Mouse (Mus musculus): ENCODE data around the gene Ap4m1. TPM values are rescaled to one million over a fixed set of nuclear protein-coding genes. Genes with fewer than 3 reads are reported as not detected.

Gene Ap4m1
- 20.3 and 22.9 TPM in 2 replicates for polyA plus RNA-seq (2015; fragmentation: Nextera tagmentation; extraction: Ambion mirVana)

DNA sequence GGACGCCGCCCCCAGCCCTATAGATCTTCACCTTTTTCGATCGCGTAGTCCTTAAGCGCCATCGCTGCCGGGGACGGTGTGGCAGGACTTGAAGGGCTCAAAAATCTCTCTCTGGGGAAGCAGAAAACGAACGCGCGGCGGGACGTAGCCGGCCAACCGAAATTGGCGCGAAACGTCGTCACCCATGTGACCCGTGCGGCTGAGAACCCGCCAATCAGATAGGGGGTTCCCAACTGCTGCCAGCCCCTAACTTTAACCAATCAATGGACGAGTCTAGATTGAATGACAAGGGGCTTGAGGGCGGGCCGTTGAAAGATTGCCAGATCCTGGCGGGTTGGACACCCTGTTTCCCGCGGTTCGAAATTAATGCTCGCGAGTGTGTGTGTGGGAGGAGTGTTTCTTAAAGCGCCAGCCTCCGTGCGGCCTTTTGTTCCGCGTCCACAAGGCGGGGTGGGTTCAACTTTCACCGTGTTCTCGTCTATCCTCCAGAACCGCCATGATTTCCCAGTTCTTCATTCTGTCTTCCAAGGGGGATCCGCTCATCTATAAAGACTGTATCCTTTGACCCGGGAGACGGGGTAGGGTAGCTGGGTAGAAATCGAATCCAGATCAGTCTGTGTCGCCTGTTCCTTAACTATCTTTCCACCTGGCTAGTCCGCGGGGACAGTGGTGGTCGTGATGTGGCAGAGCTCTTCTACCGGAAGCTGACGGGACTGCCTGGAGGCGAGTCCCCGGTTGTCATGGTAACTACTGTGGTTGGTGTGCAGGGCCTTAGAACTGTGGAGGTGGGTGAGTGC lies at the start of gene Ap4m1, which contains the start of gene Mcm7:
Gene Ap4m1, plus strand, starts transcription at position 308 of the 797 bp plus-strand sequence.
Gene Mcm7, minus strand, starts transcription at position 728 of the 797 bp plus-strand sequence.
- Histone ChIP-seq H3K36me3 (ENCODE audit: control insufficient read depth, insufficient read depth, low read length) (peaks cover 28% of the 10 kb centered on the region), H3K9ac (ENCODE audit: low read depth, low read length) (peak within 1 kb of the TSS; percentile 75), H3K4me2 (ENCODE audit: low read length) (peak within 1 kb of the TSS; percentile 94), H3K27ac (ENCODE audit: low read depth, low read length) (peak within 1 kb of the TSS; percentile 93), H3K4me1 (ENCODE audit: control insufficient read depth, insufficient read depth, low read depth, low read length) (peaks cover 18% of the 10 kb centered on the region), H3K9me3 (ENCODE audit: control insufficient read depth, low read length) (no peaks in the 10 kb centered on the region), H3K27me3 (replicated peaks; ENCODE audit: control insufficient read depth, insufficient read depth, low read length) (no peaks in the 10 kb centered on the region), H3K4me3 (ENCODE audit: low read length) (peak within 1 kb of the TSS; percentile 60)
- peak; percentile 93 for ATAC-seq
- WGBS = under 1% methylated on average over 54 of the region's 54 CpGs

DNA sequence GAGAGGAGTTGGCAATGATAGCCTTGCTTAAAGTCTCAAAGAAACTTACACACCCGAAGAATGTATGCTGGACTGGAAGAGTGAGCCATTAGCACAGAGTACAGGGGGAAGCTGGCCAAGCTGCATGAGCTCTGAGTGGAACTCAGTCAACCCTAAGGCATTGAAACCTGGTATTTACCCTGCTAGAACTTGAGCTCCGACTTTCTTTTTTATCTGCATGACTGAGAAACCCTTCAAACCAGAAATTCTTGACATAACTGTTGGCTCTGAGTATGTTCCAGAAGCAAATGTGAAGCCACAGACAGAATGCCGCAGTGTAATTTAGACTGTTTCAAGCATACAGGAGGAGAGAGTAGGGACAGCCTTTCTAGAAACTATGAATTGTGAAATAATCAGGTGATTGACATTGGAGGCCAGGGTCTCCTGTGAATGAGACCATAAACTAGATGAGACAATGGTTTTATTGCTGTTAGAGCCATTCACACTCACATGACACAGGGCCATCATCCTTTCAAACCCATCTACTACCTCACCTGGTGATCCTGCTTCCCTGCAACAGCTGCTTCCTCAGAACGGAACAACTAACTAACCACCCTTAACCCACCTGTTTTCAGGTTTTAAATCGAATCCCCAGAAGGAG lies 39.3 kb upstream of the Ap4m1 start:
- H3K9ac ChIP-seq (ENCODE audit: low read depth, low read length) = no peak overlapping the region
- WGBS = 93% methylated on average over 5 of the region's 5 CpGs
- H3K36me3 ChIP-seq (ENCODE audit: control insufficient read depth, insufficient read depth, low read length) = peaks cover 36% of the 10 kb centered on the region
- no peaks in the 10 kb centered on the region for H3K27me3 ChIP-seq (replicated peaks; ENCODE audit: control insufficient read depth, insufficient read depth, low read length)
- H3K9me3 ChIP-seq (ENCODE audit: control insufficient read depth, low read length) = no peaks in the 10 kb centered on the region
- no peak overlapping the region for H3K27ac ChIP-seq (ENCODE audit: low read depth, low read length)
- no peaks in the 10 kb centered on the region for H3K4me1 ChIP-seq (ENCODE audit: control insufficient read depth, insufficient read depth, low read depth, low read length)
- H3K4me3 ChIP-seq (ENCODE audit: low read length) = no peak overlapping the region
- ATAC-seq = no peak
- no peak overlapping the region for H3K4me2 ChIP-seq (ENCODE audit: low read length)

DNA sequence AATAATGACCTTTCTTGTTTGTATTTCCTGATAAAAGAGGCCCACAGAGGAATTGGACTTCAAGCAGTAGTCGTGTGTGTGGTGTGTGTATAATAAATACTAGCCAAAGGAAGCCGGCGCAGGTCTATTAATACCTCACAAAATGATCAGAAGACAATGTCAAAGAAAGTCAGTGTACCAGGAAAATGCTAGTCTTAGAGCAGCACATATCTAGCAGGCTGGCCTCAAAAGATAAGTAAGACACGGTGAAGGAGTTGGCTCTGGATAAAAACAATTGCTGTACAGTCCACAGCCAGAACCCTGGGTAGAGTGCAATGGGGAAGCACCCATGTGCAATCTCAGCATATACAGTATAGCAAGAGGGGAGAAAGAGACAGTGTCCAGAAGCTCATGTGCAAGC lies 34.5 kb upstream of the Ap4m1 start:
- no peaks in the 10 kb centered on the region for H3K4me1 ChIP-seq (ENCODE audit: control insufficient read depth, insufficient read depth, low read depth, low read length)
- H3K4me2 ChIP-seq (ENCODE audit: low read length) = no peak overlapping the region
- 89% methylated on average over 4 of the region's 4 CpGs for WGBS
- H3K4me3 ChIP-seq (ENCODE audit: low read length) = no peak overlapping the region
- H3K36me3 ChIP-seq (ENCODE audit: control insufficient read depth, insufficient read depth, low read length) = peaks cover 19% of the 10 kb centered on the region
- H3K9me3 ChIP-seq (ENCODE audit: control insufficient read depth, low read length) = no peaks in the 10 kb centered on the region
- H3K27ac ChIP-seq (ENCODE audit: low read depth, low read length) = no peak overlapping the region
- no peaks in the 10 kb centered on the region for H3K27me3 ChIP-seq (replicated peaks; ENCODE audit: control insufficient read depth, insufficient read depth, low read length)
- no peak for ATAC-seq
- no peak overlapping the region for H3K9ac ChIP-seq (ENCODE audit: low read depth, low read length)

DNA sequence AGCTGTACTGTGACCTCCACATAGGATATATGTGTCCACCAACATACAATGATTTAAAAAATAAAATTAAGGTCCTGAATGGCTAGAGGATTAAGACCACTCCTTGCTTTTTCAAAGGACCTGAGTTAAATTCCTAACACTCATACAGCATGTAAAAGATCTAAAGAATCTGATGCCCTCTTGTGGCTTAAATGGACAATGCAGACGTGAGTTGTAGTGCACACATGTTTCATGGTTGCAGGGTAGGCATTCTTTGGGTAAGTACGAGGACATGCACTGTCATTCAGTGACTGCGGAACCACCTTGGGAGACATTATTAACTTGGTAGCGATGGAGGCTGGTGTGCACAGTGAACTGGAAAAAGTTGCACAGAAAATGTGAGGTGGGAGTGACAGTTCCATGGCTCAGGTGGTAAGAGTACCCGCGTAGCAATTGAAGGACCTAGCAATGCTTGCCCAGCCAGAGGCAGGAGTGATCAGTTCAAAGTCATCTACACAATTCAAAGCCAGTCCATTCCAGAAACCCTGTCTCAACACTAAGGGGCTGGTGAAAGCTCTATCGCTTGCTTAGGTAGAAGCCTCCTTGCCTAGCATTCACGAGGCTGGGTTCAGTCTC lies 33.8 kb upstream of the Ap4m1 start:
- H3K4me3 ChIP-seq (ENCODE audit: low read length) = no peak overlapping the region
- H3K27ac ChIP-seq (ENCODE audit: low read depth, low read length) = no peak overlapping the region
- H3K4me2 ChIP-seq (ENCODE audit: low read length) = no peak overlapping the region
- no peak overlapping the region for H3K9ac ChIP-seq (ENCODE audit: low read depth, low read length)
- H3K27me3 ChIP-seq (replicated peaks; ENCODE audit: control insufficient read depth, insufficient read depth, low read length) = no peaks in the 10 kb centered on the region
- no peaks in the 10 kb centered on the region for H3K4me1 ChIP-seq (ENCODE audit: control insufficient read depth, insufficient read depth, low read depth, low read length)
- WGBS = 68% methylated on average over 8 of the region's 8 CpGs
- no peak for ATAC-seq
- peaks cover 12% of the 10 kb centered on the region for H3K36me3 ChIP-seq (ENCODE audit: control insufficient read depth, insufficient read depth, low read length)
- H3K9me3 ChIP-seq (ENCODE audit: control insufficient read depth, low read length) = no peaks in the 10 kb centered on the region

DNA sequence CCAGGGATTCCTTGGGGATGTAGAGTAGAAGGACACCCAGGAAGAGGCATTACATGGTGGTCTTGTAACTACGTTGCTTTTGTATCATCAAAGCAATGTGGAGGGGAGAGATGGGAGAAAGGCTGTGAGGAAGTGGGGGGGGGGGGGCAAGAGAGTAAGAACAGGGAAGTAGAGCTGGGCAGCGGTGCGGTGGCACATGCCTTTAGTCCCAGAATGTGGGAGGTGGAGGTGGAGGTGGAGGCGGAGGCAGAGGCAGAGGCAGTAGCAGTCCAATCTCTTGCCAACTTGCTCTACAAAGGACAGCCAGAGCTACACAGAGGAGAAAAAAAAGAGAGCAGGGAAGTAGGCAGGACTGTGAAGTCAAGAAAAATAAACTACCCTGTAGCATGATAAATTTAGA lies 33.2 kb upstream of the Ap4m1 start:
- Histone ChIP-seq H3K36me3 (ENCODE audit: control insufficient read depth, insufficient read depth, low read length) (peaks cover 10% of the 10 kb centered on the region), H3K4me2 (ENCODE audit: low read length) (no peak overlapping the region), H3K9me3 (ENCODE audit: control insufficient read depth, low read length) (no peaks in the 10 kb centered on the region), H3K27ac (ENCODE audit: low read depth, low read length) (no peak overlapping the region), H3K27me3 (replicated peaks; ENCODE audit: control insufficient read depth, insufficient read depth, low read length) (no peaks in the 10 kb centered on the region), H3K9ac (ENCODE audit: low read depth, low read length) (no peak overlapping the region), H3K4me1 (ENCODE audit: control insufficient read depth, insufficient read depth, low read depth, low read length) (no peaks in the 10 kb centered on the region), H3K4me3 (ENCODE audit: low read length) (no peak overlapping the region)
- 80% methylated on average over 4 of the region's 4 CpGs for WGBS
- ATAC-seq = no peak

DNA sequence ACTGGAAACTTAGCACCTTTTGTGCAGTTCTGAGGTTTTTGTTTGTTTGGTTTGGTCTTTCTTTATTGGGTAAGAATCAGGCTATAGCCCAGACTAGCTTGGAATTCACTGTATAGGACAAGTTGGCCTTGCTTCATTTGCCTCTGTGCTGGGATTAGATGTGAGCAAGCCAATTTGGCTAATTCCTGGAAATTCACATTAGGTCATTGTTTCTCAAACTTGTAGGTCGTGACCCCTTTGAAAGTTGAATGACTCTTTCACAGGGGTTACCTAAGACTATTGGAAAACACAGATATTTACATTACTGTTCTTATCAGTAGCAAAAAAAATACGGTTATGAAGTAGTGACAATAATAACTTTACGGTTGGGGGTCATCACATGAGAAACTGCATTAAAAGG lies 17.4 kb upstream of the Ap4m1 start:
- 90% methylated on average over 3 of the region's 3 CpGs for WGBS
- Histone ChIP-seq H3K4me2 (ENCODE audit: low read length) (peak overlapping the region; percentile 85), H3K36me3 (ENCODE audit: control insufficient read depth, insufficient read depth, low read length) (peaks cover 19% of the 10 kb centered on the region), H3K9ac (ENCODE audit: low read depth, low read length) (peak overlapping the region; percentile 92), H3K9me3 (ENCODE audit: control insufficient read depth, low read length) (no peaks in the 10 kb centered on the region), H3K27me3 (replicated peaks; ENCODE audit: control insufficient read depth, insufficient read depth, low read length) (no peaks in the 10 kb centered on the region), H3K27ac (ENCODE audit: low read depth, low read length) (no peak overlapping the region), H3K4me1 (ENCODE audit: control insufficient read depth, insufficient read depth, low read depth, low read length) (peaks cover 5% of the 10 kb centered on the region), H3K4me3 (ENCODE audit: low read length) (peak overlapping the region; percentile 64)
- ATAC-seq = no peak

DNA sequence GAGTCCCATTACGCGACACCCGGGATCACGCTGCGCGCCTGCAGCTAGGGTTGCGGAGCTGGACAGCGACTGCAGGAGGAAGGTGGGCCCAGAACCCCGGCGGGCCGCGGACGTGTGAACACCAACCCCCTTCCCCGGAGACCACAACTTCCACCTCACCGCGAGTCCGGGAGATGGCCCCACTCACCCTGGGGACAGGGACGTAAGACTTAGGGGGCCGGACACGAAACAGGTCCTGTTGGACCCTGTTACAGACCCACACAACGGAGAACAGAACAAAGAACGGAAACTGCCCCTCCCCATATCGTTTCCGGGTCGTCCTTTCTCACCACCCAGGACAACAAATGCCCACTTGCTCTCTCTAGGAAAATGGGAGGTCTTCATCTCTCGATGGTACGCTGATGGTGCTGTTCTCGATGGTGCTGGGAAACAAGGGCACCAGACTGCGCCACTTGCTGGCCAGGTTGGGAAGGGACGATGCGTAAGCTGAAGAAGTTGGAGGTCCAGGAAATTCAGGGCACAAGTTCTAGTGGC lies 16.3 kb upstream of the Ap4m1 start, which contains the start of gene Zfp113:
Gene Zfp113, minus strand, starts transcription at position 302 of the 534 bp plus-strand sequence.
- WGBS = 0% methylated on average over 31 of the region's 31 CpGs
- Histone ChIP-seq H3K4me3 (ENCODE audit: low read length) (peak within 1 kb of the TSS; percentile 64), H3K9me3 (ENCODE audit: control insufficient read depth, low read length) (no peaks in the 10 kb centered on the region), H3K9ac (ENCODE audit: low read depth, low read length) (peak within 1 kb of the TSS; percentile 92), H3K4me2 (ENCODE audit: low read length) (peak within 1 kb of the TSS; percentile 85), H3K27me3 (replicated peaks; ENCODE audit: control insufficient read depth, insufficient read depth, low read length) (no peaks in the 10 kb centered on the region), H3K4me1 (ENCODE audit: control insufficient read depth, insufficient read depth, low read depth, low read length) (peaks cover 8% of the 10 kb centered on the region), H3K36me3 (ENCODE audit: control insufficient read depth, insufficient read depth, low read length) (peaks cover 15% of the 10 kb centered on the region), H3K27ac (ENCODE audit: low read depth, low read length) (peak within 1 kb of the TSS; percentile 92)
- ATAC-seq = peak; percentile 98

DNA sequence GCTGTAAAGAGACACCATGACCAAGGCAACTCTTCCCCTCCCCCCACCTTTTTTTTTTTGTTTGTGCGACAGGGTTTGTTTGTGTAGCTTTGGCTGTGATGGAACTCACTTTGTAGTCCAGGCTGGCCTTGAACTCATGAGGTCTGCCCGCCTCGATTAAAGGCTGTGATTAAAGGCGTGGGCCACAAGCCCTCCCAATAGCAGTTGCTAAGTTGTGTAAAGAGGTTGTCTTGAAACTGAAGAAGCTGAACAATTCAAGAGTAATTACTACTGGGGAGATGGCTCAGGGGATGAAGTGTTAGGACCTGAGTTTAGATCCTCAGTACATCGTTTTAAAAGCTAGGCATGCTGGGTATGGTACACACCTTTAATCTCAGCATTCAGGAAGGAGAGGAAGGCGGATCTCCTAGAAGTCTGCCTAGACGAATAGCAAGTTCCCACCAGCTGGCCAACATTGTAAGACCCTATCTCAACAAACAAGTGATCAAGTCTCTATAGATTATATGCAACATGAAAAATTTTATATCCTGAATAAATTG lies 11.5 kb upstream of the Ap4m1 start:
- H3K9me3 ChIP-seq (ENCODE audit: control insufficient read depth, low read length) = no peaks in the 10 kb centered on the region
- WGBS = 66% methylated on average over 7 of the region's 7 CpGs
- peak; percentile 9 for ATAC-seq
- H3K36me3 ChIP-seq (ENCODE audit: control insufficient read depth, insufficient read depth, low read length) = peaks cover 22% of the 10 kb centered on the region
- peaks cover 14% of the 10 kb centered on the region for H3K4me1 ChIP-seq (ENCODE audit: control insufficient read depth, insufficient read depth, low read depth, low read length)
- H3K4me2 ChIP-seq (ENCODE audit: low read length) = peak overlapping the region; percentile 73
- peak overlapping the region; percentile 82 for H3K9ac ChIP-seq (ENCODE audit: low read depth, low read length)
- H3K27ac ChIP-seq (ENCODE audit: low read depth, low read length) = peak overlapping the region; percentile 71
- no peaks in the 10 kb centered on the region for H3K27me3 ChIP-seq (replicated peaks; ENCODE audit: control insufficient read depth, insufficient read depth, low read length)
- peak overlapping the region; percentile 73 for H3K4me3 ChIP-seq (ENCODE audit: low read length)
